Mouse (Mus musculus) left cerebral cortex, postnatal 36 days (tissue): ENCODE measurements at regions not wholly inside any gene's neighbourhood (a gene's known extent, or its start where the extent isn't known, plus 50 kb on each side); places are given as distances from the start of the nearest gene placed in this dataset.
A peak's percentile ranks its signal among the peaks of the same experiment; 100 is the strongest.

Experiments used
- DNase-seq, 2 experiments: peaks; one replicate each; pipeline ENCODE4 v3.0.0; 2021 to 2022; ENCODE audit warnings: low spot score in 2 of 2, mixed read lengths in 1 of 2
- intact Hi-C: fragments of 180-260 bp; cut with DNase I; formaldehyde crosslinking; loops from one replicate; pipeline ENCODE4 v1.15.1; 2025

GRCm38 (mm10) chr1:42755958-42756357 lies 60.4 kb downstream of the Pou3f3 start:
- DNase-seq, result no peak
- intact Hi-C loops, result no loop called here

- intact Hi-C loops, result no loop called here
- no peak for DNase-seq
Observed at GRCm38 (mm10) chr1:42756497-42756896, 60.9 kb downstream of the Pou3f3 start.

GRCm38 (mm10) chr1:42763447-42763846 lies 67.9 kb downstream of the Pou3f3 start:
- no peak for DNase-seq
- intact Hi-C loops, result no loop called here

- intact Hi-C loops, result no loop called here
- DNase-seq, result no peak
Observed at GRCm38 (mm10) chr1:42764048-42764447, 68.5 kb downstream of the Pou3f3 start.

- no peak for DNase-seq
- intact Hi-C loops, result loop anchor here (5.0 to 10.0 kb wide), 2 partner anchors 43 to 1615 kb away; no protein-coding TSS in a partner anchor
Observed at GRCm38 (mm10) chr1:42770085-42770484, 74.5 kb downstream of the Pou3f3 start.

GRCm38 (mm10) chr1:42772000-42772399 lies 76.4 kb downstream of the Pou3f3 start:
- no peak for DNase-seq
- intact Hi-C loops, result loop anchor here (5.0 to 10.0 kb wide), 2 partner anchors 45 to 1617 kb away; no protein-coding TSS in a partner anchor

GRCm38 (mm10) chr1:42773851-42774464 lies 77.1 kb upstream of the Mrps9 start:
- peak; percentile 51 to 58 for DNase-seq
- intact Hi-C loops, result loop anchor here (5.0 to 10.0 kb wide), 2 partner anchors 47 to 1619 kb away; no protein-coding TSS in a partner anchor

GRCm38 (mm10) chr1:42774971-42775892 lies 75.8 kb upstream of the Mrps9 start:
- DNase-seq, result no peak
- intact Hi-C loops, result loop anchor here (5.0 to 10.0 kb wide), 3 partner anchors 48 to 1620 kb away; no protein-coding TSS in a partner anchor

- DNase-seq, result no peak
- intact Hi-C loops, result loop anchor here (5.0 to 10.0 kb wide), 2 partner anchors 964 to 1621 kb away; no protein-coding TSS in a partner anchor
Observed at GRCm38 (mm10) chr1:42775893-42776287, 75.1 kb upstream of the Mrps9 start.

GRCm38 (mm10) chr1:42777416-42777815 lies 73.6 kb upstream of the Mrps9 start:
- no peak for DNase-seq
- intact Hi-C loops, result loop anchor here (5.0 to 10.0 kb wide), 2 partner anchors 965 to 1623 kb away; no protein-coding TSS in a partner anchor

- no peak for DNase-seq
- intact Hi-C loops, result loop anchor here (5.0 to 10.0 kb wide), 2 partner anchors 967 to 1625 kb away; no protein-coding TSS in a partner anchor
Observed at GRCm38 (mm10) chr1:42779761-42780160, 71.3 kb upstream of the Mrps9 start.

GRCm38 (mm10) chr1:42780266-42780665 lies 70.8 kb upstream of the Mrps9 start:
- no peak for DNase-seq
- intact Hi-C loops, result no loop called here

GRCm38 (mm10) chr1:42781533-42781932 lies 69.5 kb upstream of the Mrps9 start:
- DNase-seq, result no peak
- intact Hi-C loops, result no loop called here

GRCm38 (mm10) chr1:42783072-42783672 lies 67.9 kb upstream of the Mrps9 start:
- intact Hi-C loops, result no loop called here
- DNase-seq, result no peak

- no peak for DNase-seq
- intact Hi-C loops, result no loop called here
Observed at GRCm38 (mm10) chr1:42787240-42787639, 63.8 kb upstream of the Mrps9 start.

GRCm38 (mm10) chr1:42788413-42788812 lies 62.6 kb upstream of the Mrps9 start:
- intact Hi-C loops, result no loop called here
- DNase-seq, result no peak
